Mouse (Mus musculus): ENCODE data around the gene Qrich2.

GRCm38 (mm10) chr11:116489771-116490231 lies 23.8 kb upstream of the Qrich2 start:
- TF ChIP-seq CTCF (IDR thresholded peaks at IDR 0.05; ENCODE audit: low read depth) (no peak), EP300 (IDR thresholded peaks at IDR 0.05; ENCODE audit: low read depth) (no peak)
